Mouse (Mus musculus): Measurements from ENCODE around the gene Pdcl3. TPM values are rescaled to one million over a fixed set of nuclear protein-coding genes. Genes with fewer than 3 reads are reported as not detected.
A peak's percentile ranks its signal among the peaks of the same experiment; 100 is the strongest.

Pdcl3 gene
- polyA plus RNA-seq, 1 experiment: 67.1 TPM

- Histone ChIP-seq H3K4me3 (replicated peaks) (peak overlapping the region; percentile 96), H3K27me3 (replicated peaks) (peaks cover under 1% of the 10 kb centered on the region), H3K9me3 (no peaks in the 10 kb centered on the region), H3K4me1 (peaks cover 63% of the 10 kb centered on the region), H3K36me3 (replicated peaks; ENCODE audit: low read length) (peaks cover 24% of the 10 kb centered on the region)
- TF ChIP-seq FLI1 (IDR thresholded peaks at IDR 0.05; ENCODE audit: low read length): no peak
- no peak for TF ChIP-seq GATA1 (IDR thresholded peaks at IDR 0.05; ENCODE audit: borderline replicate concordance, low read length)
These were observed 1.9 kb downstream of the Pdcl3 start for GRCm38 (mm10) chr1:38987080-38987864.

GRCm38 (mm10) chr1:38987865-38988211 lies 2.4 kb downstream of the Pdcl3 start:
- peak overlapping the region; percentile 96 for H3K4me3 ChIP-seq (replicated peaks)
- H3K4me1 ChIP-seq: peaks cover 66% of the 10 kb centered on the region
- peaks cover 30% of the 10 kb centered on the region for H3K36me3 ChIP-seq (replicated peaks; ENCODE audit: low read length)
- no peaks in the 10 kb centered on the region for H3K9me3 ChIP-seq
- no peaks in the 10 kb centered on the region for H3K27me3 ChIP-seq (replicated peaks)
- TF ChIP-seq GATA1 (IDR thresholded peaks at IDR 0.05; ENCODE audit: borderline replicate concordance, low read length): no peak
- TF ChIP-seq FLI1 (IDR thresholded peaks at IDR 0.05; ENCODE audit: low read length): no peak

- Histone ChIP-seq H3K4me1 (peaks cover 61% of the 10 kb centered on the region), H3K27me3 (replicated peaks) (no peaks in the 10 kb centered on the region), H3K4me3 (replicated peaks) (peak overlapping the region; percentile 96), H3K9me3 (no peaks in the 10 kb centered on the region), H3K36me3 (replicated peaks; ENCODE audit: low read length) (peaks cover 35% of the 10 kb centered on the region)
- no peak for TF ChIP-seq FLI1 (IDR thresholded peaks at IDR 0.05; ENCODE audit: low read length)
- TF ChIP-seq GATA1 (IDR thresholded peaks at IDR 0.05; ENCODE audit: borderline replicate concordance, low read length): no peak
These were observed 2.9 kb downstream of the Pdcl3 start for GRCm38 (mm10) chr1:38988357-38988756.

GRCm38 (mm10) chr1:38992365-38992764 lies 7.0 kb downstream of the Pdcl3 start:
- H3K4me1 ChIP-seq: peaks cover 37% of the 10 kb centered on the region
- no peak overlapping the region for H3K4me3 ChIP-seq (replicated peaks)
- TF ChIP-seq FLI1 (IDR thresholded peaks at IDR 0.05; ENCODE audit: low read length) (no peak), GATA1 (IDR thresholded peaks at IDR 0.05; ENCODE audit: borderline replicate concordance, low read length) (no peak)
- no peaks in the 10 kb centered on the region for H3K27me3 ChIP-seq (replicated peaks)
- peaks cover 74% of the 10 kb centered on the region for H3K36me3 ChIP-seq (replicated peaks; ENCODE audit: low read length)
- H3K9me3 ChIP-seq: no peaks in the 10 kb centered on the region

- no peaks in the 10 kb centered on the region for H3K27me3 ChIP-seq (replicated peaks)
- no peak overlapping the region for H3K4me3 ChIP-seq (replicated peaks)
- TF ChIP-seq FLI1 (IDR thresholded peaks at IDR 0.05; ENCODE audit: low read length) (no peak), GATA1 (IDR thresholded peaks at IDR 0.05; ENCODE audit: borderline replicate concordance, low read length) (no peak)
- H3K36me3 ChIP-seq (replicated peaks; ENCODE audit: low read length): peaks cover 22% of the 10 kb centered on the region
- no peaks in the 10 kb centered on the region for H3K9me3 ChIP-seq
- H3K4me1 ChIP-seq: peaks cover 28% of the 10 kb centered on the region
These were observed 15.7 kb downstream of the Pdcl3 start for GRCm38 (mm10) chr1:39001106-39001505.

GRCm38 (mm10) chr1:39005751-39006354 lies 20.4 kb downstream of the Pdcl3 start:
- peaks cover 9% of the 10 kb centered on the region for H3K36me3 ChIP-seq (replicated peaks; ENCODE audit: low read length)
- peaks cover 48% of the 10 kb centered on the region for H3K4me1 ChIP-seq
- H3K27me3 ChIP-seq (replicated peaks): no peaks in the 10 kb centered on the region
- H3K9me3 ChIP-seq: peaks cover 6% of the 10 kb centered on the region
- TF ChIP-seq FLI1 (IDR thresholded peaks at IDR 0.05; ENCODE audit: low read length): no peak
- no peak for TF ChIP-seq GATA1 (IDR thresholded peaks at IDR 0.05; ENCODE audit: borderline replicate concordance, low read length)
- H3K4me3 ChIP-seq (replicated peaks): no peak overlapping the region

- H3K9me3 ChIP-seq: peaks cover 6% of the 10 kb centered on the region
- H3K27me3 ChIP-seq (replicated peaks): no peaks in the 10 kb centered on the region
- TF ChIP-seq GATA1 (IDR thresholded peaks at IDR 0.05; ENCODE audit: borderline replicate concordance, low read length) (no peak), FLI1 (IDR thresholded peaks at IDR 0.05; ENCODE audit: low read length) (no peak)
- peaks cover 48% of the 10 kb centered on the region for H3K4me1 ChIP-seq
- H3K36me3 ChIP-seq (replicated peaks; ENCODE audit: low read length): peaks cover 9% of the 10 kb centered on the region
- peak overlapping the region; percentile 64 for H3K4me3 ChIP-seq (replicated peaks)
These were observed 21.7 kb downstream of the Pdcl3 start for GRCm38 (mm10) chr1:39006830-39007829.

- Histone ChIP-seq H3K27me3 (replicated peaks) (peaks cover 13% of the 10 kb centered on the region), H3K9me3 (peaks cover 9% of the 10 kb centered on the region), H3K4me1 (peaks cover 43% of the 10 kb centered on the region), H3K4me3 (replicated peaks) (peak overlapping the region; percentile 89), H3K36me3 (replicated peaks; ENCODE audit: low read length) (peaks cover 9% of the 10 kb centered on the region)
- TF ChIP-seq GATA1 (IDR thresholded peaks at IDR 0.05; ENCODE audit: borderline replicate concordance, low read length) (no peak), FLI1 (IDR thresholded peaks at IDR 0.05; ENCODE audit: low read length) (no peak)
These were observed 25.2 kb downstream of the Pdcl3 start for GRCm38 (mm10) chr1:39010583-39011021.

- Histone ChIP-seq H3K36me3 (replicated peaks; ENCODE audit: low read length) (peaks cover 9% of the 10 kb centered on the region), H3K27me3 (replicated peaks) (peaks cover 19% of the 10 kb centered on the region), H3K4me3 (replicated peaks) (no peak overlapping the region), H3K4me1 (peaks cover 26% of the 10 kb centered on the region), H3K9me3 (peaks cover 26% of the 10 kb centered on the region)
- TF ChIP-seq GATA1 (IDR thresholded peaks at IDR 0.05; ENCODE audit: borderline replicate concordance, low read length) (no peak), FLI1 (IDR thresholded peaks at IDR 0.05; ENCODE audit: low read length) (no peak)
These were observed 27.2 kb downstream of the Pdcl3 start for GRCm38 (mm10) chr1:39012576-39012975.

All from megakaryocyte, embryonic 14.5 days (primary cell).